Mouse (Mus musculus) cerebellum, adult 8-10 months (tissue): ENCODE measurements around the gene Pgm1.

ENCODE experiments used
- DNase-seq: peaks from one replicate; pipeline ENCODE4 v3.0.0; 2022

The Pgm1 gene

GRCm38 (mm10) chr4:100012361-100013035 is 83.3 kb downstream of the Pgm1 start:
- DNase-seq = no peak

- DNase-seq = no peak
Measured at GRCm38 (mm10) chr4:100027773-100028172, 98.6 kb downstream of the Pgm1 start.

GRCm38 (mm10) chr4:100028641-100029040 is 99.4 kb downstream of the Pgm1 start:
- peak; percentile 72 for DNase-seq

GRCm38 (mm10) chr4:100031270-100031669 is 102.1 kb downstream of the Pgm1 start:
- DNase-seq = no peak

GRCm38 (mm10) chr4:100032608-100033007 is 103.4 kb downstream of the Pgm1 start:
- DNase-seq = no peak

- DNase-seq = no peak
Measured at GRCm38 (mm10) chr4:100033944-100034343, 104.7 kb downstream of the Pgm1 start.

- DNase-seq = no peak
Measured at GRCm38 (mm10) chr4:100034971-100035370, 105.8 kb downstream of the Pgm1 start.

- no peak for DNase-seq
Measured at GRCm38 (mm10) chr4:100035919-100036554, 106.8 kb downstream of the Pgm1 start.
